Mouse (Mus musculus) ovary, adult 18-20 months (tissue): ENCODE data around the gene Plppr3.

Source experiments
- DNase-seq: peaks from one replicate; pipeline ENCODE4 v3.0.0; 2022; ENCODE audit warnings: low spot score, mixed read lengths

Gene Plppr3

GRCm38 (mm10) chr10:79817111-79817510 lies 57.3 kb downstream of the Plppr3 start:
- DNase-seq = no peak

GRCm38 (mm10) chr10:79815671-79816494 lies 58.6 kb downstream of the Plppr3 start:
- DNase-seq = no peak

- DNase-seq = no peak
These were observed 60.1 kb downstream of the Plppr3 start for GRCm38 (mm10) chr10:79814271-79814842.

GRCm38 (mm10) chr10:79811736-79812637 lies 62.4 kb downstream of the Plppr3 start:
- no peak for DNase-seq
